Mouse (Mus musculus) stomach, postnatal 0 days (tissue): Measurements from ENCODE around the gene Glyctk. TPM values are rescaled to one million over a fixed set of nuclear protein-coding genes. Genes with fewer than 3 reads are reported as not detected.

ENCODE experiments used
- ATAC-seq: fragments of 200-750 bp; cut with Nextera tagmentation; 2 replicates; pipeline ENCODE4 v1.8.0; 2017; ENCODE audit not compliant: low FRiP score, low TSS enrichment
- DNase-seq: peaks from one replicate; pipeline ENCODE4 v3.0.0-alpha.2; 2016; ENCODE audit warnings: low spot score
- H3K27ac ChIP-seq: fragments of 300-500 bp; sonication (generic); replicated peaks from 2 replicates; pipeline ENCODE4 v1.5.1; 2014; ENCODE audit warnings: mild to moderate bottlenecking, control low read depth
- H3K27me3 ChIP-seq: fragments of 300-500 bp; sonication (generic); 2 replicates; pipeline ENCODE4 v1.6.1; 2014; ENCODE audit warnings: low read length; ENCODE audit not compliant: control insufficient read depth, insufficient read depth
- H3K36me3 ChIP-seq: fragments of 300-500 bp; sonication (generic); 2 replicates; pipeline ENCODE4 v1.6.1; 2014; ENCODE audit warnings: low read length, mixed read lengths; ENCODE audit not compliant: control insufficient read depth, insufficient read depth
- H3K4me1 ChIP-seq: fragments of 300-500 bp; sonication (generic); replicated peaks from 2 replicates; pipeline ENCODE4 v1.6.1; 2014; ENCODE audit warnings: antibody characterized with exemption; ENCODE audit not compliant: control insufficient read depth, insufficient read depth
- H3K4me2 ChIP-seq: fragments of 300-500 bp; sonication (generic); replicated peaks from 2 replicates; pipeline ENCODE4 v1.6.1; 2014; ENCODE audit warnings: low read depth, mild to moderate bottlenecking, control low read depth, moderate library complexity
- H3K4me3 ChIP-seq: fragments of 300-500 bp; sonication (generic); 2 replicates; pipeline ENCODE4 v1.5.1; 2014; ENCODE audit warnings: low read depth, low read length, control low read depth
- H3K9ac ChIP-seq: fragments of 300-500 bp; sonication (generic); 2 replicates; pipeline ENCODE4 v1.6.1; 2014; ENCODE audit warnings: mild to moderate bottlenecking, low read length, control low read depth, mixed read lengths
- H3K9me3 ChIP-seq: fragments of 300-500 bp; sonication (generic); 2 replicates; pipeline ENCODE4 v1.6.1; 2016; ENCODE audit warnings: low read length; ENCODE audit not compliant: control insufficient read depth
- CTCF ChIP-seq: IDR thresholded peaks from 2 replicates; pipeline ENCODE4 v1.5.1; 2016; ENCODE audit warnings: antibody characterized with exemption, low read depth, mild to moderate bottlenecking, moderate library complexity
- EP300 ChIP-seq: optimal IDR thresholded peaks from 2 replicates; pipeline ENCODE3; 2016; ENCODE audit warnings: antibody characterized with exemption
- WGBS: fragments of 180-500 bp; shearing (Covaris S2); extraction: QIAGEN DNeasy Blood & Tissue Kit; methylation state at CpG from one replicate; pipeline ENCODE4 v1.1.7; 2014; 5-methylcytosine and 5-hydroxymethylcytosine counted together
- polyA plus RNA-seq: library from polyadenylated mRNA; unstranded; fragments of >200 nt; fragmentation: Nextera tagmentation; extraction: Ambion mirVana; gene quantifications from 2 replicates; pipeline ENCODE4 v1.2.1, GENCODE M21; 2015

Gene Glyctk
- polyA plus RNA-seq, 1 experiment from 2014 or later: 0.70 TPM

DNA sequence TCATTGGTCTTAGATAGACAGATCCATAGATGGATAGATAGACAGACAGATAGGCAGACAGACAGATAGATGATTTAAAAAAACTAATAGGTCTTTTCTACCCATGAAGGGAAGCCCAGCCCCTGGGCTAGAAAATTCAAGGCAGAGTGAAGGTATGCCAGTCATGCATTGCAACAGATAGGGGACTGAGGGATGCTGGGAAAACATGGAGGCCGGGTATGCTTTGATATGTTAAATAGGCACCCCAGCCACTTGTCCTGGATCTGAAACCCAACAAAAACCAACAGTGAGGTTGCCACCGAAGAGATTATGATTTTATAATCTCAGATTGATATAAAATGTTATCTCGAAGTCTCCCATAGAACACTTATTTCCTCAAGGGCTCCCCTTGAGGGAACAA is 9.3 kb upstream of the Glyctk start:
- no peak for ATAC-seq
- Histone ChIP-seq H3K9ac (no peak overlapping the region), H3K4me3 (no peak overlapping the region), H3K27me3 (no peaks in the 10 kb centered on the region), H3K27ac (no peak overlapping the region), H3K4me2 (no peak overlapping the region), H3K4me1 (no peaks in the 10 kb centered on the region), H3K36me3 (no peaks in the 10 kb centered on the region), H3K9me3 (no peaks in the 10 kb centered on the region)
- no peak for TF ChIP-seq CTCF
- TF ChIP-seq EP300: no peak
- 62% methylated on average over 3 of the region's 3 CpGs for WGBS
- DNase-seq: no peak

DNA sequence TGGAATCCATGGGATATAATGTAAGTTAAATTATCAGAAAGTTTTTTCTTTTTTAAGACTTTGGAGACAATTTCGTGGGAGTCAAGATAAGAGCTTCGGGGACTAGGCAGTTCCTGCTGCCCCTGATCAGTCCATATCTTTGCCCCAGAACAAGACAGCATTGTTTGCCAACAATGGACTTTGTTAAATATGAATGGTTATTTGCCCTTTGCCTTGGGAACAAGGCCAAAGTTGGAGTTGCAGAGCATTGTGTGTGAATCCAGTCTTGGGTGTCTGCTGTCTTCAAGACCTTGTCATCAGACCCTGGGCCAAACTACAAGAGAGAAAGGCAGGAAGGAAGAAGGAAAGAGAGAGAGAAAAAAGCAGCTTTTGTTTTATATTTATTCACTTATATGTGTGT is 8.8 kb upstream of the Glyctk start:
- no peak for TF ChIP-seq CTCF
- no peak for TF ChIP-seq EP300
- Histone ChIP-seq H3K27ac (no peak overlapping the region), H3K4me2 (no peak overlapping the region), H3K9me3 (no peaks in the 10 kb centered on the region), H3K27me3 (no peaks in the 10 kb centered on the region), H3K9ac (no peak overlapping the region), H3K4me3 (no peak overlapping the region), H3K4me1 (no peaks in the 10 kb centered on the region), H3K36me3 (no peaks in the 10 kb centered on the region)
- no peak for ATAC-seq
- DNase-seq: no peak
- 64% methylated on average over 2 of the region's 2 CpGs for WGBS

DNA sequence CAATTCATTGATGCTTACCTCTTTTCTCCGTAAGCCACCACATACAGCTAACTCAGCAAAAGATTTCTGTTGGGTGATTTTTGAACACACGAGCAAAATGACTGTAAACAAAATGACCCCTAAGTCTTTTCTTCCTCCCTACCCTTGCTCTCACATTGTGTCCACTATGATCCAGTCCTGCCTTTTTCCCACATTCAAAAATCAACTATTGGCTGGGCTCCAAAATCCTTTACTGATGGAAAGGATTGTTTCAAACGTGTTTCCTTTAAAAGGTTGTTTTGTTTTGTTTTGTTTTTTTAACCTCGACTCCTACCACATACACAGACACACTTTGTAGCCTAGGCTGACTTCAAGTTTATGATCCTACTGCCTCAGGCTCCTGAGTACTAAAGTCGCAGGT is 2.5 kb upstream of the Glyctk start:
- DNase-seq: no peak
- Histone ChIP-seq H3K4me2 (peak overlapping the region; percentile 52), H3K9me3 (no peaks in the 10 kb centered on the region), H3K4me3 (peak overlapping the region; percentile 45), H3K27ac (peak overlapping the region; percentile 90), H3K27me3 (no peaks in the 10 kb centered on the region), H3K4me1 (no peaks in the 10 kb centered on the region), H3K36me3 (no peaks in the 10 kb centered on the region), H3K9ac (peak overlapping the region; percentile 65)
- TF ChIP-seq EP300 (no peak), CTCF (no peak)
- ATAC-seq: no peak
- 43% methylated on average over 5 of the region's 5 CpGs for WGBS

DNA sequence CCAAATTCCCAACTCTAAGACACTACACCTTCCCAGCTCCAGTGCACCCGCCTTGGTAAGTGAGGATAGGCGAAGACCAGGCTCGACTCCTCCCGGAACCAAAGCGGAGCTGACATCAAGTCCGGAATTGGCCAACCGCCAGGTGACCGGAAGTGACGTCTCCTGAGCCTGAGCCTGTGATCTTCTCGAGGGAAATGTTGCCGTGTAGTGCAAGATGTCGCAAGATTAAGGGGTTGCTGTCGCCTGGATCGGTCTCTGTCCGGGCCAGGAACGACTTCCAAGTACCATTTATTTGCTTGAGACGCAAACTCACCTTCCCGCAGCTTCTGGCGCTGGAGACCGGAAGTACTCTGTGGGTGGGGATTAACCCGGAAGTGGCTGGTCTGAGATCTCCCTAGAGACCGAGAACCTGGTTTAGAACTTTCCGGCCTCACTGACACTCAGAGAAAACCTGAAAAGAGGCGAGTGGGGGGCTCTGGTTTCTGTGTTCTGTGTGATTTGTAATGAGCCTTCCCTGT is 1.9 kb upstream of the Glyctk start:
- TF ChIP-seq CTCF (no peak), EP300 (no peak)
- no peaks in the 10 kb centered on the region for H3K4me1 ChIP-seq
- 0% methylated on average over 24 of the region's 24 CpGs for WGBS
- peak overlapping the region; percentile 52 for H3K4me2 ChIP-seq
- peak; percentile 84 for ATAC-seq
- peak overlapping the region; percentile 45 for H3K4me3 ChIP-seq
- peak overlapping the region; percentile 90 for H3K27ac ChIP-seq
- no peaks in the 10 kb centered on the region for H3K36me3 ChIP-seq
- H3K27me3 ChIP-seq: no peaks in the 10 kb centered on the region
- H3K9me3 ChIP-seq: no peaks in the 10 kb centered on the region
- H3K9ac ChIP-seq: peak overlapping the region; percentile 65
- peak; percentile 94 for DNase-seq

DNA sequence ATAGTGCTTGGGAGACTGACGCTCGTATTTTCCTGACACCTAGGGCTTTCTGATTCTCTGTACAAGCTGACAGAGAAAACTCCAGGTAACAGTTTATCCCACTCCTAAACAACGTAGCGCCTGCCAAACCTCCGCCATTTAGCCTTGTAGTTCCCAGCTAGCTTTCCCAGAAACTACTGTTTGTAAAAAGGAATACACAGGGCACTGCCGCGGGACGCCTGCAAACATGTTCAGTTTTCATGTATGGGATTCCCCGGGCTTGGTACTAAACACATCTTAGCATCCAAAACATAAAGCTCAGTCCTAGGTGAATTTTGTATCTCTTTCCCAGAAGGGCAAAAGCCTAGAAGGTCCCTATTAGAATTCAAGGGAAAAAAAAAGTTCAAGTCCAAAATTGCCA is 1.3 kb upstream of the Glyctk start:
- H3K4me2 ChIP-seq: peak overlapping the region; percentile 52; the same call in 1 of the 2 replicates
- no peak overlapping the region for H3K4me3 ChIP-seq
- no peaks in the 10 kb centered on the region for H3K9me3 ChIP-seq
- no peaks in the 10 kb centered on the region for H3K4me1 ChIP-seq
- DNase-seq (no peak), ATAC-seq (no peak)
- 81% methylated on average over 9 of the region's 9 CpGs for WGBS
- no peak overlapping the region for H3K27ac ChIP-seq
- no peak overlapping the region for H3K9ac ChIP-seq
- no peaks in the 10 kb centered on the region for H3K36me3 ChIP-seq
- TF ChIP-seq CTCF: no peak
- TF ChIP-seq EP300: no peak
- H3K27me3 ChIP-seq: no peaks in the 10 kb centered on the region

DNA sequence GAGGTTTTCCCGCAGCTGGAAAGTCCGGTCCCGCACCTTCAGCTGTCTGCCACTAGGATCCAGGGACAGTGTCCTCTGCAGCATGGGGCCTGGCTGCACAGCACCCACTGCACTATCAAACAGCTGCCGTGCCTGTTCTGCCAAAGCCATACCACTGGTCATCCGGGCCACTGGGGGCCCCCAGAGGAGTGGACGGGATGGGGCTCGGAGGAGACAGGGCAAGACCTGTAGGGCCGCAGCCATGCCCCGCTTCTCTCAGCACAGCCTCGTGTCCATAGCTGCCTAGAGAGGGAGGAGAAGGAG is 364 bp downstream of the Glyctk start:
- ATAC-seq: no peak
- no peak overlapping the region for H3K4me2 ChIP-seq
- 81% methylated on average over 10 of the region's 10 CpGs for WGBS
- no peak overlapping the region for H3K4me3 ChIP-seq
- no peak overlapping the region for H3K27ac ChIP-seq
- H3K27me3 ChIP-seq: no peaks in the 10 kb centered on the region
- TF ChIP-seq CTCF: no peak
- TF ChIP-seq EP300: no peak
- no peaks in the 10 kb centered on the region for H3K4me1 ChIP-seq
- no peak overlapping the region for H3K9ac ChIP-seq
- H3K36me3 ChIP-seq: no peaks in the 10 kb centered on the region
- H3K9me3 ChIP-seq: no peaks in the 10 kb centered on the region
- no peak for DNase-seq
